Mouse (Mus musculus) cerebellum, adult 8-10 months (tissue): ENCODE measurements at regions not wholly inside any gene's neighbourhood (a gene's known extent, or its start where the extent isn't known, plus 50 kb on each side); places are given as distances from the start of the nearest gene placed in this dataset.

Experiments
- DNase-seq: peaks from one replicate; pipeline ENCODE4 v3.0.0; 2022

GRCm38 (mm10) chr1:22222836-22223235 is 261.1 kb upstream of the Kcnq5 start:
- no peak for DNase-seq

- DNase-seq: no peak
These were observed 250.1 kb upstream of the Kcnq5 start for GRCm38 (mm10) chr1:22211795-22212194.

GRCm38 (mm10) chr1:22211232-22211631 is 249.5 kb upstream of the Kcnq5 start:
- no peak for DNase-seq

- no peak for DNase-seq
These were observed 248.9 kb upstream of the Kcnq5 start for GRCm38 (mm10) chr1:22210621-22211020.

- DNase-seq: peak; percentile 4
These were observed 246.5 kb upstream of the Kcnq5 start for GRCm38 (mm10) chr1:22208287-22208686.

- no peak for DNase-seq
These were observed 245.2 kb upstream of the Kcnq5 start for GRCm38 (mm10) chr1:22206935-22207334.

GRCm38 (mm10) chr1:22167621-22168181 is 206.0 kb upstream of the Kcnq5 start:
- DNase-seq: no peak

GRCm38 (mm10) chr1:22136571-22137122 is 174.9 kb upstream of the Kcnq5 start:
- DNase-seq: no peak

GRCm38 (mm10) chr1:22118266-22118772 is 156.6 kb upstream of the Kcnq5 start:
- DNase-seq: no peak

GRCm38 (mm10) chr1:22116466-22116865 is 154.7 kb upstream of the Kcnq5 start:
- DNase-seq: no peak

GRCm38 (mm10) chr1:22105496-22105895 is 143.8 kb upstream of the Kcnq5 start:
- no peak for DNase-seq

- no peak for DNase-seq
These were observed 109.8 kb upstream of the Kcnq5 start for GRCm38 (mm10) chr1:22071405-22072117.

- no peak for DNase-seq
These were observed 108.3 kb upstream of the Kcnq5 start for GRCm38 (mm10) chr1:22070028-22070427.
